Mouse (Mus musculus) embryonic facial prominence, embryonic 10.5 days (tissue): ENCODE measurements around the gene Zc3h15. TPM values are rescaled to one million over a fixed set of nuclear protein-coding genes. Genes with fewer than 3 reads are reported as not detected.
"Not testable (repeated sequence)": the region's sequence is repeated elsewhere in the genome, so short reads cannot be mapped to it uniquely, and the experiment has no call there.

Source experiments
- DNase-seq: peaks from one replicate; pipeline ENCODE4 v3.0.0-alpha.2; 2017; ENCODE audit warnings: low spot score
- H3K27ac ChIP-seq: fragments of 300-500 bp; sonication (generic); replicated peaks from 2 replicates; pipeline ENCODE4 v1.5.1; 2016; ENCODE audit warnings: mild to moderate bottlenecking
- H3K27me3 ChIP-seq: fragments of 300-500 bp; sonication (generic); replicated peaks from 2 replicates; pipeline ENCODE4 v1.6.1; 2016; ENCODE audit warnings: low read depth, mild to moderate bottlenecking; ENCODE audit not compliant: poor library complexity, severe bottlenecking
- H3K36me3 ChIP-seq: fragments of 300-500 bp; sonication (generic); replicated peaks from 2 replicates; pipeline ENCODE4 v1.6.1; 2016; ENCODE audit warnings: mild to moderate bottlenecking, moderate library complexity
- H3K4me1 ChIP-seq: fragments of 300-500 bp; sonication (generic); 2 replicates; pipeline ENCODE4 v1.6.1; 2016
- H3K4me3 ChIP-seq: fragments of 300-500 bp; sonication (generic); 2 replicates; pipeline ENCODE4 v1.5.1; 2016; ENCODE audit warnings: mild to moderate bottlenecking, moderate library complexity
- H3K9me3 ChIP-seq: fragments of 300-500 bp; sonication (generic); 2 replicates; pipeline ENCODE4 v1.6.1; 2016; ENCODE audit warnings: mild to moderate bottlenecking
- WGBS: fragments of 180-500 bp; shearing (Covaris S2); methylation state at CpG from one replicate; pipeline ENCODE4 v1.1.7; 2016; 5-methylcytosine and 5-hydroxymethylcytosine counted together
- polyA plus RNA-seq: library from polyadenylated mRNA; unstranded; fragments of >200 nt; fragmentation: Nextera tagmentation; extraction: Ambion mirVana; gene quantifications from 2 replicates; pipeline ENCODE4 v1.2.1, GENCODE M21; 2016

The Zc3h15 gene
- polyA plus RNA-seq, 1 experiment from 2014 or later: 144 TPM

GRCm38 (mm10) chr2:83652606-83653005 is 8.4 kb downstream of the Zc3h15 start:
- Histone ChIP-seq H3K9me3 (no peaks in the 10 kb centered on the region), H3K27ac (no peak overlapping the region), H3K4me3 (no peak overlapping the region), H3K36me3 (peaks cover 44% of the 10 kb centered on the region), H3K27me3 (no peaks in the 10 kb centered on the region), H3K4me1 (peaks cover 8% of the 10 kb centered on the region)
- no peak for DNase-seq

GRCm38 (mm10) chr2:83659279-83659678 is 15.0 kb downstream of the Zc3h15 start:
- Histone ChIP-seq H3K4me3 (no peak overlapping the region), H3K4me1 (no peaks in the 10 kb centered on the region), H3K27ac (no peak overlapping the region), H3K9me3 (no peaks in the 10 kb centered on the region), H3K27me3 (no peaks in the 10 kb centered on the region), H3K36me3 (peaks cover 82% of the 10 kb centered on the region)
- WGBS: 87% methylated on average over 3 of the region's 3 CpGs
- no peak for DNase-seq

GRCm38 (mm10) chr2:83660114-83660513 is 15.9 kb downstream of the Zc3h15 start:
- no peaks in the 10 kb centered on the region for H3K9me3 ChIP-seq
- no peaks in the 10 kb centered on the region for H3K27me3 ChIP-seq
- H3K36me3 ChIP-seq: peaks cover 78% of the 10 kb centered on the region
- DNase-seq: no peak
- no peaks in the 10 kb centered on the region for H3K4me1 ChIP-seq
- H3K4me3 ChIP-seq: no peak overlapping the region
- no peak overlapping the region for H3K27ac ChIP-seq
- 94% methylated on average over 1 of the region's 1 CpGs for WGBS

GRCm38 (mm10) chr2:83661351-83661750 is 17.1 kb downstream of the Zc3h15 start:
- whole genome bisulfite sequencing: 95% methylated on average over 6 of the region's 6 CpGs
- H3K27me3 ChIP-seq: no peaks in the 10 kb centered on the region
- no peak for DNase-seq
- peaks cover 73% of the 10 kb centered on the region for H3K36me3 ChIP-seq
- H3K4me3 ChIP-seq: no peak overlapping the region
- no peak overlapping the region for H3K27ac ChIP-seq
- H3K9me3 ChIP-seq: no peaks in the 10 kb centered on the region
- no peaks in the 10 kb centered on the region for H3K4me1 ChIP-seq

- not testable (repeated sequence) for H3K4me3 ChIP-seq, H3K9me3 ChIP-seq, H3K4me1 ChIP-seq, H3K27ac ChIP-seq, DNase-seq, H3K27me3 ChIP-seq
- peaks cover 71% of the 10 kb centered on the region for H3K36me3 ChIP-seq
- WGBS: 95% methylated on average over 2 of the region's 2 CpGs
Observed at GRCm38 (mm10) chr2:83665051-83665450, 20.8 kb downstream of the Zc3h15 start.

- WGBS: 91% methylated on average over 2 of the region's 2 CpGs
- DNase-seq: no peak
- peaks cover 61% of the 10 kb centered on the region for H3K36me3 ChIP-seq
- no peaks in the 10 kb centered on the region for H3K4me1 ChIP-seq
- no peaks in the 10 kb centered on the region for H3K9me3 ChIP-seq
- no peak overlapping the region for H3K4me3 ChIP-seq
- H3K27me3 ChIP-seq: no peaks in the 10 kb centered on the region
- no peak overlapping the region for H3K27ac ChIP-seq
Observed at GRCm38 (mm10) chr2:83667430-83667829, 23.2 kb downstream of the Zc3h15 start.

GRCm38 (mm10) chr2:83668052-83668451 is 23.8 kb downstream of the Zc3h15 start:
- Histone ChIP-seq H3K36me3 (peaks cover 57% of the 10 kb centered on the region), H3K9me3 (no peaks in the 10 kb centered on the region), H3K4me1 (0 out of 2 replicates have a peak, but pooled peaks cover under 1% of the 10 kb centered on the region), H3K27me3 (no peaks in the 10 kb centered on the region), H3K27ac (no peak overlapping the region), H3K4me3 (no peak overlapping the region)
- no peak for DNase-seq
- 92% methylated on average over 1 of the region's 1 CpGs for WGBS

- Histone ChIP-seq H3K9me3 (no peaks in the 10 kb centered on the region), H3K4me3 (no peak overlapping the region), H3K36me3 (peaks cover 66% of the 10 kb centered on the region), H3K4me1 (0 out of 2 replicates have a peak, but pooled peaks cover 8% of the 10 kb centered on the region), H3K27ac (no peak overlapping the region), H3K27me3 (no peaks in the 10 kb centered on the region)
- DNase-seq: no peak
- WGBS: 83% methylated on average over 5 of the region's 5 CpGs
Observed at GRCm38 (mm10) chr2:83669988-83670387, 25.8 kb downstream of the Zc3h15 start.

GRCm38 (mm10) chr2:83671843-83672242 is 27.6 kb downstream of the Zc3h15 start:
- 95% methylated on average over 2 of the region's 2 CpGs for WGBS
- peaks cover 15% of the 10 kb centered on the region for H3K4me1 ChIP-seq
- H3K36me3 ChIP-seq: peaks cover 60% of the 10 kb centered on the region
- no peaks in the 10 kb centered on the region for H3K27me3 ChIP-seq
- no peaks in the 10 kb centered on the region for H3K9me3 ChIP-seq
- no peak overlapping the region for H3K27ac ChIP-seq
- DNase-seq: no peak
- no peak overlapping the region for H3K4me3 ChIP-seq

- H3K36me3 ChIP-seq: peaks cover 49% of the 10 kb centered on the region
Observed at GRCm38 (mm10) chr2:83673067-83673466, 28.8 kb downstream of the Zc3h15 start.

GRCm38 (mm10) chr2:83673843-83674242 is 29.6 kb downstream of the Zc3h15 start:
- H3K27me3 ChIP-seq: no peaks in the 10 kb centered on the region
- peaks cover 15% of the 10 kb centered on the region for H3K4me1 ChIP-seq
- no peak for DNase-seq
- WGBS: 94% methylated on average over 2 of the region's 2 CpGs
- no peak overlapping the region for H3K27ac ChIP-seq
- no peaks in the 10 kb centered on the region for H3K9me3 ChIP-seq
- no peak overlapping the region for H3K4me3 ChIP-seq
- H3K36me3 ChIP-seq: peaks cover 41% of the 10 kb centered on the region

More at GRCm38 (mm10) chr2:83673067-83673466, 28.8 kb downstream of the Zc3h15 start:
- DNase-seq: no peak
- no peaks in the 10 kb centered on the region for H3K9me3 ChIP-seq
- 64% methylated on average over 7 of the region's 7 CpGs for WGBS
- no peak overlapping the region for H3K27ac ChIP-seq
- no peaks in the 10 kb centered on the region for H3K27me3 ChIP-seq
- no peak overlapping the region for H3K4me3 ChIP-seq
- H3K4me1 ChIP-seq: peaks cover 15% of the 10 kb centered on the region

GRCm38 (mm10) chr2:83674421-83674820 is 30.2 kb downstream of the Zc3h15 start:
- Histone ChIP-seq H3K4me1 (peaks cover 15% of the 10 kb centered on the region), H3K36me3 (peaks cover 40% of the 10 kb centered on the region), H3K4me3 (no peak overlapping the region), H3K27me3 (no peaks in the 10 kb centered on the region), H3K27ac (no peak overlapping the region), H3K9me3 (no peaks in the 10 kb centered on the region)
- WGBS: 80% methylated on average over 7 of the region's 7 CpGs
- DNase-seq: no peak

- Histone ChIP-seq H3K4me1 (peaks cover 15% of the 10 kb centered on the region), H3K27ac (no peak overlapping the region), H3K36me3 (peaks cover 38% of the 10 kb centered on the region), H3K27me3 (no peaks in the 10 kb centered on the region), H3K4me3 (no peak overlapping the region), H3K9me3 (no peaks in the 10 kb centered on the region)
- WGBS: 89% methylated on average over 9 of the region's 9 CpGs
- DNase-seq: no peak
Observed at GRCm38 (mm10) chr2:83674896-83675295, 30.7 kb downstream of the Zc3h15 start.

- Histone ChIP-seq H3K9me3 (no peaks in the 10 kb centered on the region), H3K27me3 (no peaks in the 10 kb centered on the region), H3K36me3 (peaks cover 32% of the 10 kb centered on the region), H3K4me3 (no peak overlapping the region), H3K27ac (no peak overlapping the region), H3K4me1 (peaks cover 15% of the 10 kb centered on the region)
- 48% methylated on average over 5 of the region's 5 CpGs for WGBS
- DNase-seq: no peak
Observed at GRCm38 (mm10) chr2:83675681-83676080, 31.4 kb downstream of the Zc3h15 start.
